Mouse (Mus musculus) urinary bladder, postnatal 4 days (tissue): ENCODE measurements around the gene Zfp513.

ENCODE experiments used
- DNase-seq, 2 experiments: peaks; one replicate each; pipeline ENCODE4 v3.0.0; 2021 to 2022; ENCODE audit warnings: low spot score in 2 of 2

Gene Zfp513

DNA sequence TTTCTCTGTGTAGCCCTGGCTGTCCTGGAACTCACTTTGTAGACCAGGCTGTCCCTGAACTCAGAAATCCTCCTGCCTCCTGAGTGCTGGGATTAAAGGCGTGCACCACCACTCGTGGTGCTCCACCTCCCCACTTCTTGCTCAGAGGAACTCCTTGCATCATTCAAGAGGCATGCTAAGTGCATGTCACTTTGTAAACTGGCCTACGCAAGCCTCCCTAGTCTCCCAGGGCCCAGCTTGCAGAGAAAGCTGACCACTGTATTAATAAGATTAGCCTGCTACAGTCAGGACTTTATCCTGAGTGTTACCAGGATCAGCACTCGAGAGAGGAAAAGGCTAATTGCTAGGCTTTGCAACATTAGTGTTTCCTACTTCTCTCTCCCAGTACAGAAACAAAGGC is 33.5 kb downstream of the Zfp513 start:
- DNase-seq = no peak

DNA sequence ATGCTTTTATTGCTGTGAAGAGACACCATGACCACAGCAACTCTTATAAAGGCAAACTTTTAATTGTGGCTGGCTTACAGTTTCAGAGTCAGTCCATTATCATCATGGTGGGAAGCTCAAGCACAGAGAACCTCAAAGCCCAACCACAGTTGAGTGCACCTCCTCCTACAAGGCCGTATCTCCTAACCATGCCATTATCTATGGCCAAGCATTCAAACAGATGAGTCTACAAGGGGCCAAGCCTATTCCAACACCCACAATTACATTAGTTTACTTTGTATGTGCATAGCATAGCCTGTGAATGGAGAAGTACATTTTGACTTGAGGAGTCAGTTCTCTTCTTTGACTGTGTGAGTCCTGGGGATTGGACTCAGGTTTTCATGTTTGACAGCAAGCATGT is 37.2 kb downstream of the Zfp513 start:
- DNase-seq = no peak

DNA sequence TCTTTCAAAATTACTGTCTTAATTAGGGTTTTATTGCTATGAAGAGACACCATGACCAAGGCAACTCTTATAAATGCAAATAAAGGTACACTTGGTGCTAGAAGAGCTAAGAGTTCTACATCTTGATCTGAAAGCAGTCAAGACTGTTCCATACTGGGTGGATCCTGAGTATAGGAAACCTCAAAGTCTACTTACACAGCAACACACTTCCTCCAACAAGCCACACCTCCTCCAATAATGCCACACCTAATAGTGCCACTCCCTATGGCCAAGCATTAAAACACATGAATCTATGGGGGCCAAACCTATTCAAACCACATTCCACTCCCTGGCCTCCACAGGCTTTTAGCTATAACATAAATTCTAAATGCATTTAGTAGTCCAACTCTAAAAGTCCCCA is 39.6 kb downstream of the Zfp513 start:
- no peak for DNase-seq

DNA sequence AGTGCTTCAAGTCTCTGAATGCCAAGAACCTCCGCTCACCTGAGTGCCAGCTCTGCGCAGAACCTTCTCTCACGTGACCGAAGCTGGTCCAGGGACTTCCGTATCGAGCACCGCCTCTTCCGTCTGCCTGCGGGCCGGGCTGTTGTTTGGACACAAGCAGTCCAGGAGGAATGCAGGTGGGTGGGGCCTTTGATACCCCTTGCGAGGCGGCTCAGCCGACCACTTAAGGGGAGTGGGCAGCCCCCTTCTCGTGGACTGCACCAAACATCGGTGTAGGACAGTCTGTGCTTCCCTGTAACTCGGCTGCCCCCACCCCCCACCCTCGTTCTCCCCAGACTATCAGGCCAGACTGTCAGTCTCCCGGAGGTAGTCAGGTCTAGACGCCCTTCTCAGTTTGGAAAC is 48.0 kb downstream of the Zfp513 start, which contains the start of gene Mpv17:
Mpv17 (minus strand) TSS at position 100 of the 402 bp plus-strand sequence.
- peak; percentile 73 to 79 for DNase-seq

DNA sequence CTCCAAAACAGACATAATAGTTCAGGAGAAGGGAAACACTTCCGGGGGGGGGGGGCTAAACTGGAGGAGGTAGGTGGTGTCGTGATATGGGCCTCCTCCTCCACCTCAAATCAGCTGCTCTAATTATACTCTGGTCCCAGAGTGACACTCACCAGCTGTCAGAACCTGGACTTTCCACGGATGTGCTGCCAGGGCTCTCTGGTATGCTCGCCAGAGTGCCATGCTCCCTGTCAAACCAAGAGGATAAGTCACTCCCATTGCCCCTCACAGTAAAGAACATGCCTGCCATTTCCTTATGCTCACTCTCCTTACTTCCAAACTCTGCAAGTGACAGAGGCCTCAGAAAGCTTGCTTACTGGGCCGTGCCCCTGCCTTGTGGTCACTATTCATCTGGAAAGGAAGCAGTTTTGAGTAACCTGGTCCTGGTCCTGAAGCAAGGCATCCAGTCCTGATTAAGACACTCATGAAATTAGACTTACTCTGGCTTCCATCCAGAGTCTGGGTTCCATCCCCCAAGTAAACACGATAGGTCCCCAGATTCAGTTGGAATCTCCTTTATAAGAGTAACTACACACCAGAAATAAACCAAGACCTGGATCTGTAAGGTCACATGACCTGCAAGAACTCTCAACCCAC is 48.5 kb downstream of the Zfp513 start:
- no peak for DNase-seq

DNA sequence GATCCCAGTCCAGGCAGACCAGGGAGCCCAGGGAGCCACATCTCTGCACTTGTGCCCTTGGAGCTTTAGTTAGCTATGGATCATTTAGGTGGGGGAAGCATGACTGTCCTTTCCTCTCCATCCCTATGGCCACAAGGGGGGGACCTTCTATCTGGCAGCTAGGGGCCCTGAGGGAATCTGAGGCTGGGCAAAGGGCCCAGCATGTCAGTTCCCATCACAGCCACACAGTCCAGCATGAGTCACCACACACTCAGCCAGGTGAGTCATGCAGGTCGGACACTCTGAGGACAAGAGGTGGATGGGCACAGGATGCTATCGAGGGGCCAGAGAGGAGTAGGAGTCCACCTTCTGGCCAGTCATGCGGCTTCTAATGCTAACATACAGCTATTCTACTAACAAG is 50.4 kb downstream of the Zfp513 start:
- DNase-seq = no peak

DNA sequence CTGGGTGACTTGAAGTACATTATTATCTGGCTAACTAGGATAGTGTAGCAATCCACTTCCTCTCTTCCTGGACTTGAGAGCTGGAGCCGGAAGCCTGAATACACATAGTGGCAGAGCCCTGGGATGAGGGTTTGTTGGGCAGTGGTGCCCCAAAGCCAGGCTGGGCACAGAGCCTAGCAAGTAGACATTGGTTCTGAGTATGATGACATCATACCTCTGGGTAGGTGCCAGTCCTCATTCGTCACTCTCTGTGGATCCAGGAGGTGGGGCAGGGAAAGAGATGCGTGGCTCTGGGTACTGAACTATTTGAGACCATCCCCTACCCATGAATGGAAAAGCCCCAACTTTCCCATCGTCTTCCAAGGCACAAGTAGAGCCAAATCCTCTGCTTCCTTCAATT is 52.3 kb downstream of the Zfp513 start:
- no peak for DNase-seq
